Mouse (Mus musculus) cerebellum, adult 8-10 months (tissue): Measurements from ENCODE around the gene Nacad.

ENCODE experiments used
- DNase-seq: peaks from one replicate; pipeline ENCODE4 v3.0.0; 2022

Gene Nacad

GRCm38 (mm10) chr11:6603224-6603623 lies 2.6 kb downstream of the Nacad start:
- no peak for DNase-seq

GRCm38 (mm10) chr11:6602662-6603061 lies 3.2 kb downstream of the Nacad start:
- no peak for DNase-seq

- DNase-seq = no peak
Measured at GRCm38 (mm10) chr11:6601649-6602480, 4.0 kb downstream of the Nacad start.

- no peak for DNase-seq
Measured at GRCm38 (mm10) chr11:6600284-6600944, 5.4 kb downstream of the Nacad start.

GRCm38 (mm10) chr11:6599831-6600230 lies 6.0 kb downstream of the Nacad start:
- DNase-seq = no peak

GRCm38 (mm10) chr11:6599011-6599681 lies 6.7 kb downstream of the Nacad start:
- peak; percentile 36 for DNase-seq

- DNase-seq = no peak
Measured at GRCm38 (mm10) chr11:6598191-6598889, 7.5 kb downstream of the Nacad start.

- DNase-seq = no peak
Measured at GRCm38 (mm10) chr11:6597523-6597922, 8.3 kb downstream of the Nacad start.

GRCm38 (mm10) chr11:6596616-6597015 lies 9.2 kb downstream of the Nacad start:
- no peak for DNase-seq

- no peak for DNase-seq
Measured at GRCm38 (mm10) chr11:6596205-6596604, 9.6 kb downstream of the Nacad start.

- no peak for DNase-seq
Measured at GRCm38 (mm10) chr11:6595339-6595738, 10.5 kb downstream of the Nacad start.

- DNase-seq = no peak
Measured at GRCm38 (mm10) chr11:6594845-6595244, 11.0 kb downstream of the Nacad start.

GRCm38 (mm10) chr11:6593406-6593805 lies 12.4 kb downstream of the Nacad start:
- DNase-seq = no peak

- no peak for DNase-seq
Measured at GRCm38 (mm10) chr11:6590933-6591675, 14.7 kb downstream of the Nacad start.

- no peak for DNase-seq
Measured at GRCm38 (mm10) chr11:6589838-6590237, 16.0 kb downstream of the Nacad start.

GRCm38 (mm10) chr11:6588295-6588694 lies 17.6 kb downstream of the Nacad start:
- no peak for DNase-seq

GRCm38 (mm10) chr11:6587249-6587940 lies 18.5 kb downstream of the Nacad start:
- peak; percentile 71 for DNase-seq

GRCm38 (mm10) chr11:6586660-6587059 lies 19.2 kb downstream of the Nacad start:
- DNase-seq = no peak

GRCm38 (mm10) chr11:6585748-6586147 lies 20.1 kb downstream of the Nacad start:
- no peak for DNase-seq

GRCm38 (mm10) chr11:6581560-6581959 lies 24.3 kb downstream of the Nacad start:
- no peak for DNase-seq

GRCm38 (mm10) chr11:6580065-6580750 lies 25.6 kb downstream of the Nacad start:
- no peak for DNase-seq
